Mouse (Mus musculus) embryonic facial prominence, embryonic 12.5 days (tissue): ENCODE measurements at regions not wholly inside any gene's neighbourhood (a gene's known extent, or its start where the extent isn't known, plus 50 kb on each side); places are given as distances from the start of the nearest gene placed in this dataset.
"Not testable (repeated sequence)": the region's sequence is repeated elsewhere in the genome, so short reads cannot be mapped to it uniquely, and the experiment has no call there.

ENCODE experiments used
- ATAC-seq: fragments of 200-750 bp; cut with Nextera tagmentation; 2 replicates; pipeline ENCODE4 v1.8.0; 2017; ENCODE audit not compliant: insufficient number of reproducible peaks, insufficient read depth, low FRiP score, low TSS enrichment
- H3K27ac ChIP-seq: fragments of 300-500 bp; sonication (generic); 2 replicates; pipeline ENCODE4 v1.5.1; 2016; ENCODE audit warnings: mild to moderate bottlenecking
- H3K27me3 ChIP-seq: fragments of 300-500 bp; sonication (generic); 2 replicates; pipeline ENCODE4 v1.6.1; 2016; ENCODE audit warnings: mild to moderate bottlenecking, moderate library complexity
- H3K36me3 ChIP-seq: fragments of 300-500 bp; sonication (generic); 2 replicates; pipeline ENCODE4 v1.6.1; 2016; ENCODE audit warnings: mild to moderate bottlenecking
- H3K4me1 ChIP-seq: fragments of 300-500 bp; sonication (generic); 2 replicates; pipeline ENCODE4 v1.6.1; 2016
- H3K4me2 ChIP-seq: fragments of 300-500 bp; sonication (generic); replicated peaks from 2 replicates; pipeline ENCODE4 v1.6.1; 2016; ENCODE audit warnings: mild to moderate bottlenecking, moderate library complexity
- H3K4me3 ChIP-seq: fragments of 300-500 bp; sonication (generic); 2 replicates; pipeline ENCODE4 v1.5.1; 2016; ENCODE audit warnings: mild to moderate bottlenecking
- H3K9ac ChIP-seq: fragments of 300-500 bp; sonication (generic); 2 replicates; pipeline ENCODE4 v1.6.1; 2016; ENCODE audit warnings: mild to moderate bottlenecking, moderate library complexity
- H3K9me3 ChIP-seq: fragments of 300-500 bp; sonication (generic); 2 replicates; pipeline ENCODE4 v1.6.1; 2016; ENCODE audit warnings: mild to moderate bottlenecking, moderate library complexity
- WGBS: fragments of 180-500 bp; shearing (Covaris S2); methylation state at CpG from one replicate; pipeline ENCODE4 v1.1.7; 2016; 5-methylcytosine and 5-hydroxymethylcytosine counted together

- no peak overlapping the region for H3K27ac ChIP-seq
- no peaks in the 10 kb centered on the region for H3K36me3 ChIP-seq
- H3K4me2 ChIP-seq, result no peak overlapping the region
- no peak overlapping the region for H3K9ac ChIP-seq
- H3K27me3 ChIP-seq, result no peaks in the 10 kb centered on the region
- H3K9me3 ChIP-seq, result no peaks in the 10 kb centered on the region
- WGBS, result 66% methylated on average over 6 of the region's 6 CpGs
- no peaks in the 10 kb centered on the region for H3K4me1 ChIP-seq
- H3K4me3 ChIP-seq, result no peak overlapping the region
- no peak for ATAC-seq
Observed at GRCm38 (mm10) chr4:10670846-10671428, 203.4 kb upstream of the 2610301B20Rik start.

DNA sequence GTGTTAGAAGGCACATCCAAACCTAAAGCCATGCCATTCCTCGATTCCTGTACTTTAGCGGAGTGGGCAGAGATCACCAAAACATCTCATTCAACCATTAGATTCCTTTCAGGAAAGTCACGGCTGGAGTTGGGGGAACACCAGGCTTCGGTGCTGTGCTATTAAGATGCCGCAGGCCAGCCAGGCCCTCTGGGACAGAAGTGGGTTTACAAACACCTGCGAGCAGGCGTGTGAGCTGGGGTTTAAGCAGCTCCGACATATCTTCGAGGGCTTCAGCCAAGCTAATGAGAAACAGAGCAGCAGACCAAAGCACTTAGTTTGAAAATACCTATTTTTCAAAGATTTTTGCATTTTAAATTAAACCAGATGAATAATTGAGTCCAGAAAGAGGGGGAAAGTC lies 183.2 kb upstream of the 2610301B20Rik start:
- no peak overlapping the region for H3K27ac ChIP-seq
- 29% methylated on average over 9 of the region's 9 CpGs for WGBS
- H3K4me2 ChIP-seq, result no peak overlapping the region
- H3K4me1 ChIP-seq, result no peaks in the 10 kb centered on the region
- H3K4me3 ChIP-seq, result no peak overlapping the region
- no peaks in the 10 kb centered on the region for H3K36me3 ChIP-seq
- no peaks in the 10 kb centered on the region for H3K9me3 ChIP-seq
- H3K9ac ChIP-seq, result no peak overlapping the region
- ATAC-seq, result no peak
- no peaks in the 10 kb centered on the region for H3K27me3 ChIP-seq

- WGBS, result 79% methylated on average over 2 of the region's 2 CpGs
- Histone ChIP-seq H3K27ac (no peak overlapping the region), H3K9ac (no peak overlapping the region), H3K36me3 (no peaks in the 10 kb centered on the region), H3K9me3 (no peaks in the 10 kb centered on the region), H3K27me3 (no peaks in the 10 kb centered on the region), H3K4me1 (no peaks in the 10 kb centered on the region), H3K4me2 (no peak overlapping the region), H3K4me3 (no peak overlapping the region)
- ATAC-seq, result no peak
Observed at GRCm38 (mm10) chr4:10692860-10693259, 181.4 kb upstream of the 2610301B20Rik start.

DNA sequence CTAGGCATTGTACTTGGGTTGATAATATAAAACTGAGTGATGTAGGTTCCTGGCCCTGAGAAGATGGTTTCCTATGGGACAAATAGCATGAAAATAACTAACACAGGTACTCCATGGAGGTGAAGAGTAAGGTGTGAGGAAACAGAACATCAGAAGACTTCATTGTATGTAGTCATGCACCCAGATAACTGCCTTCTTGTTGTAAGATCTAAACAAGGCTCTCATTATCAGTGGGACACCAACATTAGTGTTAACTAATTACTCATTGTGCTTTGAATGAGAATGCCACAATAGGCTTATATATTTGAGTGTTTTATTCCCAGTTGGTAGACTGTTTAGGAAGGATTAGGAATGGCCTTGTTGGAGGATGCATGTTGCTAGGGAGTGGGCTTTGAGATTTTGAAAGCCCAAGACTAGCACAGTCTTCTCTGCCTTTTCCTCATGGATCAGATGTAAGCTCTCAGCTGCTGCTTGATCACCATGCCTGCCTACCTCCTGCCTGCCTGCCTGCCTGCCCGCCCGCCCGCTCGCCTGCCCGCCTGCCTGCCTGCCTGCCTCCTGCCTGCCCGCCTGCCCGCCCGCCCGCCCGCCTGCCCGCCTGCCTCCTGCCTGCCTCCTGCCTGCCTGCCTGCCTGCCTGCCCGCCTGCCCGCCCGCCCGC lies 180.7 kb upstream of the 2610301B20Rik start:
- Histone ChIP-seq H3K4me2 (peak overlapping the region; percentile 36), H3K36me3 (no peaks in the 10 kb centered on the region), H3K27me3 (no peaks in the 10 kb centered on the region), H3K27ac (no peak overlapping the region), H3K4me3 (peak overlapping the region; percentile 32), H3K9me3 (no peaks in the 10 kb centered on the region), H3K4me1 (no peaks in the 10 kb centered on the region), H3K9ac (no peak overlapping the region)
- ATAC-seq, result no peak
- 51% methylated on average over 6 of the region's 15 CpGs for WGBS

- H3K4me2 ChIP-seq, result peak overlapping the region; percentile 36
- 46% methylated on average over 4 of the region's 21 CpGs for WGBS
- H3K9ac ChIP-seq, H3K27me3 ChIP-seq, H3K4me1 ChIP-seq, H3K9me3 ChIP-seq, ATAC-seq, H3K36me3 ChIP-seq, H3K27ac ChIP-seq: not testable (repeated sequence)
- H3K4me3 ChIP-seq, result peak overlapping the region; percentile 32
Observed at GRCm38 (mm10) chr4:10694106-10694748, 180.1 kb upstream of the 2610301B20Rik start.

GRCm38 (mm10) chr4:10697225-10697836 lies 177.0 kb upstream of the 2610301B20Rik start:
- H3K4me3 ChIP-seq, result no peak overlapping the region
- 73% methylated on average over 1 of the region's 1 CpGs for WGBS
- no peaks in the 10 kb centered on the region for H3K9me3 ChIP-seq
- H3K27me3 ChIP-seq, result no peaks in the 10 kb centered on the region
- H3K27ac ChIP-seq, result no peak overlapping the region
- no peak for ATAC-seq
- H3K4me2 ChIP-seq, result no peak overlapping the region
- H3K4me1 ChIP-seq, result no peaks in the 10 kb centered on the region
- no peaks in the 10 kb centered on the region for H3K36me3 ChIP-seq
- H3K9ac ChIP-seq, result no peak overlapping the region

- no peak overlapping the region for H3K27ac ChIP-seq
- WGBS, result 83% methylated on average over 3 of the region's 3 CpGs
- H3K36me3 ChIP-seq, result no peaks in the 10 kb centered on the region
- no peaks in the 10 kb centered on the region for H3K9me3 ChIP-seq
- H3K4me2 ChIP-seq, result no peak overlapping the region
- H3K27me3 ChIP-seq, result no peaks in the 10 kb centered on the region
- no peaks in the 10 kb centered on the region for H3K4me1 ChIP-seq
- no peak overlapping the region for H3K9ac ChIP-seq
- no peak for ATAC-seq
- H3K4me3 ChIP-seq, result no peak overlapping the region
Observed at GRCm38 (mm10) chr4:10698637-10699036, 175.7 kb upstream of the 2610301B20Rik start.

GRCm38 (mm10) chr4:10701479-10701878 lies 172.8 kb upstream of the 2610301B20Rik start:
- ATAC-seq, result no peak
- no peaks in the 10 kb centered on the region for H3K4me1 ChIP-seq
- WGBS, result 74% methylated on average over 10 of the region's 10 CpGs
- H3K4me2 ChIP-seq, result no peak overlapping the region
- no peaks in the 10 kb centered on the region for H3K36me3 ChIP-seq
- no peak overlapping the region for H3K4me3 ChIP-seq
- H3K27me3 ChIP-seq, result no peaks in the 10 kb centered on the region
- no peaks in the 10 kb centered on the region for H3K9me3 ChIP-seq
- no peak overlapping the region for H3K27ac ChIP-seq
- no peak overlapping the region for H3K9ac ChIP-seq

GRCm38 (mm10) chr4:10703212-10703611 lies 171.1 kb upstream of the 2610301B20Rik start:
- H3K27ac ChIP-seq, result no peak overlapping the region
- no peak for ATAC-seq
- H3K4me3 ChIP-seq, result no peak overlapping the region
- WGBS, result 85% methylated on average over 2 of the region's 2 CpGs
- no peak overlapping the region for H3K9ac ChIP-seq
- no peak overlapping the region for H3K4me2 ChIP-seq
- H3K9me3 ChIP-seq, result no peaks in the 10 kb centered on the region
- no peaks in the 10 kb centered on the region for H3K27me3 ChIP-seq
- H3K4me1 ChIP-seq, result no peaks in the 10 kb centered on the region
- no peaks in the 10 kb centered on the region for H3K36me3 ChIP-seq

GRCm38 (mm10) chr4:10707016-10707657 lies 167.2 kb upstream of the 2610301B20Rik start:
- no peak overlapping the region for H3K27ac ChIP-seq
- ATAC-seq, result no peak
- H3K4me3 ChIP-seq, result no peak overlapping the region
- no peak overlapping the region for H3K9ac ChIP-seq
- no peaks in the 10 kb centered on the region for H3K9me3 ChIP-seq
- H3K36me3 ChIP-seq, result no peaks in the 10 kb centered on the region
- no peaks in the 10 kb centered on the region for H3K27me3 ChIP-seq
- H3K4me1 ChIP-seq, result no peaks in the 10 kb centered on the region
- WGBS, result 74% methylated on average over 7 of the region's 7 CpGs
- no peak overlapping the region for H3K4me2 ChIP-seq

GRCm38 (mm10) chr4:10707658-10708056 lies 166.6 kb upstream of the 2610301B20Rik start:
- Histone ChIP-seq H3K4me3 (no peak overlapping the region), H3K9ac (no peak overlapping the region), H3K4me1 (no peaks in the 10 kb centered on the region), H3K27me3 (no peaks in the 10 kb centered on the region), H3K9me3 (no peaks in the 10 kb centered on the region), H3K4me2 (no peak overlapping the region), H3K36me3 (no peaks in the 10 kb centered on the region), H3K27ac (no peak overlapping the region)
- ATAC-seq, result no peak
- 27% methylated on average over 2 of the region's 2 CpGs for WGBS
